Mouse (Mus musculus): Measurements from ENCODE around the gene Scml2. TPM values are rescaled to one million over a fixed set of nuclear protein-coding genes. Genes with fewer than 3 reads are reported as not detected.
"Not testable (repeated sequence)": the region's sequence is repeated elsewhere in the genome, so short reads cannot be mapped to it uniquely, and the experiment has no call there.

Gene Scml2
- 1.7 and 2.3 TPM in 2 replicates for total RNA-seq (2015)
- total RNA-seq (2017) = 1.0 and 2.0 TPM in 2 replicates

GRCm38 (mm10) chrX:161116893-161117292 lies at the start of gene Scml2:
Scml2 (plus strand) TSS chrX:161117193.
- not testable (repeated sequence) for ATAC-seq (ENCODE audit: poor library complexity, severe bottlenecking)

- ATAC-seq (ENCODE audit: poor library complexity, severe bottlenecking) = not testable (repeated sequence)
These were observed 41.4 kb upstream of the Scml2 start for GRCm38 (mm10) chrX:161075576-161075975.

GRCm38 (mm10) chrX:161162314-161163068 lies 45.5 kb downstream of the Scml2 start:
- ATAC-seq (ENCODE audit: poor library complexity, severe bottlenecking) = peak; percentile 99

GRCm38 (mm10) chrX:161163069-161163416 lies 46.0 kb downstream of the Scml2 start:
- no peak; the same call in 1 of the 2 replicates for ATAC-seq (ENCODE audit: poor library complexity, severe bottlenecking)

- ATAC-seq (ENCODE audit: poor library complexity, severe bottlenecking) = not testable (repeated sequence)
These were observed 170.2 kb downstream of the Scml2 start, which contains the start of gene Gm15262 for GRCm38 (mm10) chrX:161287156-161287555. Gm15262 (plus strand) TSS chrX:161287456.

Other genes with a start within 250 kb of the Scml2 start
- gene Gja6, start 210.1 kb upstream of the Scml2 start, total RNA-seq (2015) = 0.25 TPM in 1 of 2 replicates, not detected in the other
- gene Gja6, start 210.1 kb upstream of the Scml2 start, total RNA-seq (2017) = not detected in 2 replicates
- 0.85 and 1.2 TPM in 2 replicates for gene Cdkl5, start 122.5 kb upstream of the Scml2 start, total RNA-seq (2015)
- 1.2 and 1.6 TPM in 2 replicates for gene Cdkl5, start 122.5 kb upstream of the Scml2 start, total RNA-seq (2017)
- not detected in 2 replicates for gene Gm15262, start 170.3 kb downstream of the Scml2 start, total RNA-seq (2015)
- gene Gm15262, start 170.3 kb downstream of the Scml2 start, total RNA-seq (2017) = not detected in 2 replicates

All from megakaryocyte, adult 5-6 weeks (primary cell).